Comparison of ENCODE assay signal across 19 mouse cellular contexts in the genomic region with DNA sequence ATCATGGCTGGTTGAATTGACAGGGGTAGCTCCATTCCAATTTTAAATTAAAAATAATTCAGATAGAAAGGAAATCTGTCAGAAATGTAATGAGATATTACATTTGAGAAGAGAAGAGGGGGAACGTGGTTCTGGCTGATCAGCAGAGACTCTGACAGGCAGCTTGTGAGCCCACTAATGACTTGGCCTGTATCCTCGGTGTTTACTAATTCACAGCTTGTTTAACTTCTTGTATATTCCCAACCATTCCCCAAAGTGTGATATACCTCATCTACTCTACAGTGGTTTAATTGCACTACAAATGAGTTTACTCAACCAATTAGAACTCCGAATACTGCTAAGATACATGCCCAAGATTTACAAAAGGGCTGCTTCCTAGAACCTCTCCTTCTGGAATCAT.
"Had no signal": no experiment of that assay in that cellular context is flagged by ENCODE, and none has a peak within 500 bp of the region (broad histone marks: within the 10 kb centered on the region; RNA-seq: fewer than 3 reads in every experiment).

No protein-coding gene starts in this region.

- H3K27me3 ChIP-seq: midbrain, embryonic 12.5 days; neural tube, embryonic 13.5 days had no signal

- H3K4me1 ChIP-seq: midbrain, embryonic 10.5 days had no signal

- H3K36me3 ChIP-seq: neural tube, embryonic 13.5 days; neural tube, embryonic 15.5 days had no signal

- H3K4me3 ChIP-seq: midbrain, embryonic 10.5 days; midbrain, embryonic 12.5 days; myocyte; neural tube, embryonic 13.5 days; neural tube, embryonic 15.5 days had no signal

- H3K9me3 ChIP-seq: midbrain, embryonic 10.5 days; midbrain, embryonic 12.5 days; neural tube, embryonic 13.5 days; neural tube, embryonic 15.5 days had no signal

- DNase-seq: lung, adult 18-20 months; lung, embryonic 14.5 days; lung, postnatal 10 days; lung, postnatal 4 days; midbrain, embryonic 14.5 days; retina, postnatal 1 day; right cerebral cortex, adult 18-20 months; right cerebral cortex, postnatal 25 days; right cerebral cortex, postnatal 4 days; spleen, adult 18-20 months; thymus, adult 18-20 months; thymus, postnatal 25 days; thymus, postnatal 4 days had no signal

- H3K4me2 ChIP-seq: lung, embryonic 14.5 days; midbrain, embryonic 12.5 days; neural tube, embryonic 13.5 days; neural tube, embryonic 15.5 days had no signal

- ATAC-seq: midbrain, embryonic 16.5 days had no signal

- H3K27ac ChIP-seq: midbrain, embryonic 10.5 days; midbrain, embryonic 12.5 days; neural tube, embryonic 13.5 days; neural tube, embryonic 15.5 days had no signal

- H3K9ac ChIP-seq: lung, embryonic 14.5 days; midbrain, embryonic 12.5 days; neural tube, embryonic 13.5 days; neural tube, embryonic 15.5 days had no signal
